Mouse (Mus musculus) cerebellum, postnatal 25 days (tissue): ENCODE results near the gene Tbx10.
"Not testable (repeated sequence)": the region's sequence is repeated elsewhere in the genome, so short reads cannot be mapped to it uniquely, and the experiment has no call there.

Source experiments
- DNase-seq, 2 experiments: peaks; one replicate each; pipeline ENCODE4 v3.0.0; 2021; ENCODE audit warnings: mixed read lengths in 2 of 2

Gene Tbx10

GRCm38 (mm10) chr19:4005971-4006370 is 13.4 kb downstream of the Tbx10 start:
- no peak for DNase-seq

DNA sequence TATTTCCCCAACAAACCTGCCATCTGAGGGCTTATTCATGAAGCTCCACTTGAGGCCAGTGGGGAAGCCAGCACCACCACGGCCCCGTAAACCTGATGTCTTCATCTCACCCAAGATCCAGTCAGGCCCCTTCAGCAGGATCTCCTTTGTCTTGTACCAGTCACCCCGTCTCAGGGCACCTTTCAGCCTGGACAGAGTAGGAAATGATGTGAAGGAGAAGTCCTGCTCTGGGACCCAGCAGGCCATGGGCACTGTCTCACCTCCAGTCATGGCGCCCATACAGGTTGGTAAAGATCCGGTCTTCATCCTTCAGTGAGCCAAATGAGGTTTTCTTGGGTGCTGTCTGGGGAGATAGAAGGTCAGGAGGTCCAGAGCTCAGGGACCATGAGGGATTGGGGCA is 18.5 kb downstream of the Tbx10 start:
- no peak for DNase-seq

DNA sequence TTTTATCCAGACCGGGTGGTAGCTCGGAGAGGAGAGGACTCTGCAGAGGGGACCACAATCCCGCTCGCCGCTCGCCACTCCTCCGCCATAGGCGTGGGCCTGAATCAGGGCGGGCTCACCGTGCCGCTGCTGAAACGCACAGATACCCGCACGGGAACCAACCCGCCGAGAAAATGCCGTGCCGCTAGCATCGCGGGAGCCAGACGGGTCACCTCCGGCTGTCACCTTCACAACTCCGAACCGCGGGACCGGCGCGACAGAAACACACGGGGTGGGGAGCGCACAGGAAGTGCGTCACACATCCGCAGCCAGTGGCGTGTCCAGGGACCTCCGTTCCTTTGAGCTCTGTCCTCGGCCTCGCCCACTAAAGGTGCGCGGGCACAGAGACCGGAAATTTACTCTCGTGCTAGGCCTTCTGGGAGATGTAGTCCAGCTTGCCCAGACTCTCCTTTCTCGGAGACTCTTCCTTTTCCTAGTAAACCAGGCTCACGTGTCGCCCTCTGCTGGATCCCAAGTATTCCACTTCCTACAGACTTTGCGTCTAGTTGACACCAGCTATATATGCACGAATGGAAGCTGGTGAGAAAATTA is 20.0 kb downstream of the Tbx10 start, which contains the start of gene Ndufv1:
Gene Ndufv1 (minus strand): TSS at position 375 of the 591 bp plus-strand sequence.
- peak; percentile 96 for DNase-seq

DNA sequence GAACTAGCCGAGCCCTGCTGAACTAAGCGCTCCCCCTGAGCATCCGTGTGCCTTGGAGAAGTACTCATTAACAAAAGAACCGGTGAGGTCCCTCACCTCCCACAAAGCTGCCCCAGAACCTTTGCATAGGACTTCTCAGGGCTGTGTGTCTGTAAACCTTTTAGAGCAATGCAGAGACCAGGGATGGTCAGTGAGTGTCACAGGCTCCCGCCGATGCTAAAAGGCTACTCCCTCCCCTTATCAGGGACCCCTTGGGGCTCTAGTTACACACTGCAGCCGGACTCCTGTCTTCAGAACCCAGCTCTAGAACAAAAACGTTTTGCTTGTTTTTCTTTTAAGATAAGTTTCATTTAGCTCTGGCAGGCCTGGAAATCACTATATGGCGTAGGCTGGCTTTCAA is 20.5 kb downstream of the Tbx10 start:
- DNase-seq: no peak

GRCm38 (mm10) chr19:4014802-4015201 is 22.2 kb downstream of the Tbx10 start:
- no peak for DNase-seq

DNA sequence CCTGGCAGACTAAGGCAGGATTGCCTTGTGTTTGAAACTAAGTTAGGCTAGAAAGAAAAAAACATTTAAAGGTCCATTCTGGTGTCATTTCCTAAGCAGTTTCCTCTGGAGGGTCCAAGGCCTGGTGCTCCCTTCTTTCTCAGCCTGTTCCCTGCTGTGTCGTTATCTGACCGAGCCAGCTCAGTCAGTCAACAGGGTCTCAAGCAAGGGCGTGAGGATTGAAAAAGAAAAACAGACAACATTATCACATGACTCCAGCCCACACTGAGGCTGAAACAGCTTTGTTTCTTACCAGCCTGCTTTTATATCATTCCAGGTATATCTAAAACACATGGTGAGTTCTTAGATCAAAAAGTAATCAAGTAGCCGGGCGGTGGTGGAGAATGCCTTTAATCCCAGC is 23.1 kb downstream of the Tbx10 start:
- no peak for DNase-seq

DNA sequence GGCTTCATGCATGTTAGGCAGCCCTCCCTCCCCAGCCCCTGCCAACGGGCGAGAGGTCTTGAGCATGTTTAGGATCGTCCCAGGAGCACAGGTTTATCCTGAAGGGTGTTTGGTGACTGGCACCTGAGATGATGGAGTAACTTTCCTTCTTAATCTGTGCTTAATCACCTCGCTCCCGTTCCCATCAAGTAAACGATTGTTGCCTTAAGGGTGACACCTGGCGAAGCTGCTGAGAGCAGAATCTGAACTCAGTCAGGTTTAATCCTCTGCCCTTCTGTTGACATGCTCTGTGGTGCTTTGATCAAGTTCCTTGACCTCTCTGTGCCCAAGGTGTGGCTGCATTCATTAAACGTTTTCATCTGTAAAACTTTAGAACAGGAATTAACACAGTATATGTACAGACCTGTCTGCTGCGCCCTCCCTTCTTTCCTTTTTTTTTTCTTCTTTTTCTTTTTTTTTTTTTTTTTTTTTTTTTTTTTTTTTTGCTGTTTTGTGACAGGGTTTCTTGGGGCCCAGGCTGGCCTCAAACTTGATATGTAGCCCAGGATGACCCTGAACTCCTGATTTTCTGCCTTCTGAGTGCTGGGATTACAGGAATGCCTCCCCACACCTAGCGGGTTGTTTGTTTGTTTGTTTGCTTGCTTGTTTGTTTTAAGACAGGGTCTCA is 25.5 kb downstream of the Tbx10 start:
- DNase-seq: no peak

- peak; percentile 82 to 89 for DNase-seq
Measured at GRCm38 (mm10) chr19:4018743-4019583, 26.4 kb downstream of the Tbx10 start.

- no peak for DNase-seq
Measured at GRCm38 (mm10) chr19:4023185-4023584, 30.6 kb downstream of the Tbx10 start.

DNA sequence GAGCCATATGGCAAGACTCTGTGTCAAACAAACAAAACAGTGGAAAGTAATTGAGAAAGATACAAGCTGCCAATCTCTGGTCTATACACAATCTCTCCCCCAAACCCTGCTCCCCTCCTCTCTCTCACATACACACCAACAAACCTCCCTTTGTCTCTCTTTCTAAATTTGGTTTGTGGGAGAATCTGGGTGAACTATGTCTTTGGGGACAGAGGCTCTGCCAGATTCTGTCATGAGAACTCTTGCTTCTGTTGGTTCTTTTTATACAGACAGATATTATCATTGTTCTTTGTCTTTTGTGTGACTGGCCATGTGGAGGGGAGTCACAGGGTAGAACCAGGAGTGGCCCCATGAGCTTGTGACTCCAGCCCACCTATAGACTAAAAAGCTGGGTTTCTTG is 35.0 kb downstream of the Tbx10 start:
- DNase-seq: no peak

DNA sequence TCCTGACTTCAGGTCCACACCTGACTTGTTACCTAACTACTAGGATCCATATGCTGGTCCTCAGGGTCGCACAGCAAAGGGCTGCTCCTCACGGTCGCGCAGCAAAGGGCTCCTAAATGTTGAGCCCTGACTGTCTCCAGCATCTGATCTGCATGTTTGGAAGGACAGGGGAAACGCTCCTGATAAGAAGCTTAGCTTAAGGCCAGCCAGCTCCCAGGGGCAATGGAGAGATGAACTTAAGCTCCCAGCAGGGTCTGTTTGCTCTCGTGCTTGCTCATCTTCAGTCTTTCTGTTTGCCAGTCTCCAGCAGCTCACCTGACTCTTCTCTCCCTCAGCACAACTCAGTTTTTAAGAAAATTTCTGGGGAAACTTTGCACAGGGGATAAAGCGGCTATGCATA is 40.1 kb downstream of the Tbx10 start:
- no peak for DNase-seq

DNA sequence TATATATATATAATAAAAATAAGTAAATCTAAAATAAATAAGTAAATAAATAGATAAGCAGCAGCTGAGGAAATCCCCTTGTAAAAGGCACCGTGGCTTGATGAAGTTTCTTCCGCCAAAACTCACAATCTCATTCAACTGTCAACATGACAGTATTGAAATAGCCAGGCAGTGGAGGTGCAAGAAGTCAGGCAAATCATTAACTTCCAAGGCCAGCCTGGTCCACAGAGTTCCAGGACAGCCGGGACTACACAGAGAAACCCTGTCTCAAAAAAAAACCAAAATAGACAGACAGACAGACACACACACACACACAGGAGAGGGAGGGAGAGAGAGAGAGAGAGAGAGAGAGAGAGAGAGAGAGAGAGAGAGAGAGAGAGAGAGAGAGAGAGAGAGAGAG is 40.7 kb downstream of the Tbx10 start:
- no peak for DNase-seq

DNA sequence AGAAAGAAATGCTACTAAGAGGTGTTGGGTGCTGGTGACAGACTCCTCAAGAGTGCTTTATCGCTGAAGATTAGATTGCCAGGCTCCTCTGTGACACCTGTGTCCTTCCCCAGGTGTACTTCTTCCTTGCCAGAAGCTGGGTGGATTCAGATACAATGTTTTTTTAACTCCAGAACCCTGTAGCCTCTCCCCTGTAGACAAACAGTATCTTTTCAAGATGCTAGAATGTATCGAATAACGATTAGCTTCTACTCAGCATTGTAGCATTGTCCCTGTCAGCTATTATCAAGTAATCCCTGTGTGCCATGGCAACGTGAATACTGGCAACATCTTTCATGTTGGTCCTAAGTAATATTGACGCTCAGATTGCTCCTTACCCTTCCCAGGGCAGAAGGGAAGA is 41.2 kb downstream of the Tbx10 start:
- no peak for DNase-seq

GRCm38 (mm10) chr19:4036327-4037045 is 43.9 kb downstream of the Tbx10 start:
- no peak for DNase-seq

GRCm38 (mm10) chr19:4037154-4037787 is 44.7 kb downstream of the Tbx10 start:
- DNase-seq: not testable (repeated sequence)

GRCm38 (mm10) chr19:4037788-4038232 is 45.3 kb downstream of the Tbx10 start, which contains the start of gene Gstp1:
Gstp1 (minus strand) TSS chr19:4037985.
- DNase-seq: peak; percentile 80 to 86

GRCm38 (mm10) chr19:4040941-4041340 is 48.4 kb downstream of the Tbx10 start:
- DNase-seq: not testable (repeated sequence)

DNA sequence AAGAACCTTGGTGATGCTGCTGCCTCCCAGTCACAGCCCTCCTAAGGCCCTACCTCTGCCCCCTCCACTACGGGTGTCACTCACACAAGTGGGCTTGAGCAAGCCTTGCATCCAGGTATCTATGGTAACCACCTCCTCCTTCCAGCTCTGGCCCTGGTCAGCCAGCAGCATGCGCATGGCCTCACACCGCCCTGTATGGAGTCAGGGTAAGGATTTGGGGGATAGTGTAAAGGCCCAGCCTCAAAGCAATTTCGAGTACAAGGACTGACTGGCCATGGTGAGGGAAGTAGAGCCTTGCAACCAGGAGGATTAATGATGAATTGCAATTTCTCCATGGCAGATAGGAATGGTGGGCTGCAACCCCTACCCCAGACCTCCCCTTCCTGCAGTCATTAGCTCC is 48.9 kb downstream of the Tbx10 start:
- DNase-seq: not testable (repeated sequence)

DNA sequence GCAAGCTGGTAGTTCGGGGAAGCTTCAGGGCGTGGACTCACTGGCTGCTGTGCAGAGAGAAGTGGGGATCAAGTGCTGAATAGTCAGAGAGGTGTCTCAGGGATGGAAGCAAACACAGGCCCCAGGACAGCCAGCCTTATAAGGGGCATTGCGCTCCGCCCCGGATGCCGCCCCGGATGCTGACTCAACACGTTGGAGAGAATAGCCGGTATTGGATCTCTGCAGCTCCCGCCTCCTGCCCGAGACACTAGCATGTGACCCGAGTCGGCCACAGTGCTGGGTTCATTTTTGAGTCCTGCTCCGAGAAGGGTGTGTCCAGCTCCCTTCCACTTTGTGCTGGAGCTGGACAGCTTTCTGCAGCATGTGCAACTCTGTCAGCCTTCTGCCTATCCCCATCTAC is 49.6 kb downstream of the Tbx10 start:
- DNase-seq: no peak

DNA sequence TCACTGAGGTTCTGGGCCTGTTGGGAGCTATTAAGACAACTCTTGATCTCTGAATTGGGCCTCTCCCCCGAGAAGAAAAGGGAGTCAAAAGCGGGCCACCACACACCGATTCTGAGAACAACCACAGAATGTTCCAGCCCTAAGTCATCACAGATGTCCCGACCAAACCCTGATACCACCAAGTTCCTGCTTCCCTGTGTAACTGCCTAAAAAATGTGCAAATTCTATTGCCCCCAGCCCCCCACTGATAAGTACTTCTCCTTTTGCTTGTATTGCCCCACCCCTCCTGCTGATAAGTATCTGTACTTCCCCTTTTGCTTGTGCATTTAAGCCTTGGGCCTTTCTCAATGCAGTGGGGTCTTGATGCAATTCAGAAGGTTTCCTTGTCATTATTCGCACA is 51.6 kb downstream of the Tbx10 start:
- not testable (repeated sequence) for DNase-seq

DNA sequence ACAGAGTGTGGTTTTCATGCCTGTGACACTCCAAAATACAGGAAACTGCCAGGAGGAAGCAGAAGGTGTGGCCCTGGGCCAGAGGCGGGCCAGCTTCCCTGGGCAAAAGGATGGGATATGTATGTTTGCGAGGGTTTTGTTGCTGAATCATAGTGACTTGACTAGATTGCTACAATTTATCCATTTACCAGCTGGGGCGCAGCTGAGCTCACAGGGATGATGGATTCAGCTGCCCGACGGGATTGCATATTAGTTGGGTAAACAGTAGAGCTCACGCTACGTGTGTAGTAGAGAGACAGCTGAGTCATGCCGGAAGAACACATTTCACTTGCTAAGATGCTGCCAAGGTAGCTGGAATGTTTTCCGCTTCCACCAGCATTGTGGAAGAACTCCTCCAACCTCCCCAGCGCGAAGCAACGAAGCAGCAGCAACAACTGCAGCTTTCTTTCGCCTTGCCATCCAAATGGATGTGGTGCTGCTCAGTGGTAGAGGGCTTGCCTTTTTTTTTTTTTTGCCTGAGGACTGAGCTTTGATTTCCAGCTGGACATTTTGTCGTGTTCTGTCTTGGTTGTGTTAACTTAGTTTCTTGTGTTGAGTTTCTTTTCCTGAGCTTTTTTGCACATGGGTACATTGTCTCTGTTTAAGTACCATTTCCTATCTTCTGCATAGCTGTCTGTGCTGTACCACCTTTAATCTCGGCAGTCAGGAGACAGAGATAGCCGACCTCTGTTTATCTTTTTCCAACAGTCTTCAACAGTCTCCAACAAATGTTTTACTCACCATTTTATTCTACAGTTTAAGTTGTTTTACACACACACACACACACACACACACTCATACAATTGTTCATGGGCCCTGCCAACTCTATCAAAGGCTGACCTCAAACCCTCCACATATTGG is 53.7 kb downstream of the Tbx10 start, which contains the start of gene Gstp2:
Gene Gstp2 (minus strand): TSS at position 58 of the 900 bp plus-strand sequence.
- DNase-seq: peak; percentile 82 to 87
